Mouse (Mus musculus) small intestine, adult 2 months (tissue): Measurements from ENCODE around the gene Atp5g2.

Experiments
- CTCF ChIP-seq: fragments of 200-500 bp; IDR thresholded peaks from 2 replicates; pipeline ENCODE4 v1.5.1; 2012; ENCODE audit warnings: low read depth, mild to moderate bottlenecking, control low read depth, inconsistent platforms, low read length, moderate library complexity, mixed read lengths; ENCODE audit not compliant: insufficient replicate concordance, insufficient read length; ENCODE audit errors: extremely low read depth
- POLR2A ChIP-seq: fragments of 200-500 bp; IDR thresholded peaks from 2 replicates; pipeline ENCODE4 v1.6.1; 2012; ENCODE audit warnings: low read depth, mild to moderate bottlenecking, control low read depth, inconsistent platforms, low read length, moderate library complexity

- no peak for TF ChIP-seq CTCF
- no peak for TF ChIP-seq POLR2A
Measured at GRCm38 (mm10) chr15:102693600-102693999, 21.4 kb upstream of the Atp5g2 start.
